Mouse (Mus musculus): ENCODE measurements around the gene Tarsl2. TPM values are rescaled to one million over a fixed set of nuclear protein-coding genes. Genes with fewer than 3 reads are reported as not detected.

Gene Tarsl2
- total RNA-seq, 1 experiment from 2014 or later = 28.3 TPM

- DNase-seq = no peak
These were observed 12.9 kb downstream of the Tarsl2 start for GRCm38 (mm10) chr7:65657490-65658120.

GRCm38 (mm10) chr7:65663225-65663790 lies 18.6 kb downstream of the Tarsl2 start:
- no peak for DNase-seq

- no peak for DNase-seq
These were observed 19.2 kb downstream of the Tarsl2 start for GRCm38 (mm10) chr7:65663886-65664285.

GRCm38 (mm10) chr7:65667491-65667890 lies 22.8 kb downstream of the Tarsl2 start:
- no peak for DNase-seq

- DNase-seq = no peak
These were observed 33.4 kb downstream of the Tarsl2 start for GRCm38 (mm10) chr7:65678050-65678449.

GRCm38 (mm10) chr7:65678900-65679595 lies 34.4 kb downstream of the Tarsl2 start:
- DNase-seq = no peak

- no peak for DNase-seq
These were observed 36.5 kb downstream of the Tarsl2 start for GRCm38 (mm10) chr7:65681166-65681565.

GRCm38 (mm10) chr7:65684256-65684835 lies 39.6 kb downstream of the Tarsl2 start:
- DNase-seq = no peak

GRCm38 (mm10) chr7:65686664-65687063 lies 42.0 kb downstream of the Tarsl2 start:
- no peak for DNase-seq

GRCm38 (mm10) chr7:65690869-65691268 lies 46.2 kb downstream of the Tarsl2 start, which contains the start of gene Tm2d3:
Gene Tm2d3 (plus strand): TSS chr7:65691169.
- no peak for DNase-seq

- no peak for DNase-seq
These were observed 47.4 kb downstream of the Tarsl2 start for GRCm38 (mm10) chr7:65691929-65692605.

- DNase-seq = peak; percentile 10
These were observed 48.2 kb downstream of the Tarsl2 start for GRCm38 (mm10) chr7:65692883-65693282.

- peak; percentile 91 for DNase-seq
These were observed 48.7 kb downstream of the Tarsl2 start for GRCm38 (mm10) chr7:65693301-65693821.

- no peak for DNase-seq
These were observed 51.8 kb downstream of the Tarsl2 start for GRCm38 (mm10) chr7:65696450-65696849.

GRCm38 (mm10) chr7:65702076-65702475 lies 57.4 kb downstream of the Tarsl2 start:
- no peak for DNase-seq

GRCm38 (mm10) chr7:65704818-65705242 lies 60.1 kb downstream of the Tarsl2 start:
- peak; percentile 81 for DNase-seq

- DNase-seq = no peak
These were observed 63.8 kb downstream of the Tarsl2 start for GRCm38 (mm10) chr7:65708506-65708905.

- no peak for DNase-seq
These were observed 65.6 kb downstream of the Tarsl2 start for GRCm38 (mm10) chr7:65710301-65710700.

GRCm38 (mm10) chr7:65713782-65714181 lies 69.1 kb downstream of the Tarsl2 start:
- DNase-seq = no peak

GRCm38 (mm10) chr7:65714304-65714703 lies 69.6 kb downstream of the Tarsl2 start:
- no peak for DNase-seq

GRCm38 (mm10) chr7:65734024-65734423 lies 89.3 kb downstream of the Tarsl2 start:
- DNase-seq = no peak

GRCm38 (mm10) chr7:65735261-65735660 lies 90.6 kb downstream of the Tarsl2 start:
- no peak for DNase-seq
